Mouse (Mus musculus) heart, embryonic 16.5 days (tissue): Measurements from ENCODE around the gene Slc44a1. TPM values are rescaled to one million over a fixed set of nuclear protein-coding genes. Genes with fewer than 3 reads are reported as not detected.
A peak's percentile ranks its signal among the peaks of the same experiment; 100 is the strongest.

Experiments used
- ATAC-seq: fragments of 200-750 bp; cut with Nextera tagmentation; replicated peaks from 2 replicates; pipeline ENCODE4 v1.8.0; 2017; ENCODE audit warnings: moderate number of reproducible peaks; ENCODE audit not compliant: insufficient read depth, low FRiP score; ENCODE audit errors: extremely low read depth
- H3K27ac ChIP-seq: fragments of 300-500 bp; sonication (generic); 2 replicates; pipeline ENCODE4 v1.5.1; 2014; ENCODE audit warnings: mild to moderate bottlenecking, low read length, control low read depth, moderate library complexity
- H3K27me3 ChIP-seq: fragments of 300-500 bp; sonication (generic); 2 replicates; pipeline ENCODE4 v1.6.1; 2014; ENCODE audit warnings: low read length, mixed read lengths; ENCODE audit not compliant: control insufficient read depth, insufficient read depth
- H3K36me3 ChIP-seq: fragments of 300-500 bp; sonication (generic); 2 replicates; pipeline ENCODE4 v1.6.1; 2014; ENCODE audit not compliant: control insufficient read depth, insufficient read depth
- H3K4me1 ChIP-seq: fragments of 300-500 bp; sonication (generic); 2 replicates; pipeline ENCODE4 v1.6.1; 2014; ENCODE audit warnings: low read length, mixed read lengths; ENCODE audit not compliant: control insufficient read depth, insufficient read depth
- H3K4me2 ChIP-seq: fragments of 300-500 bp; sonication (generic); 2 replicates; pipeline ENCODE4 v1.6.1; 2014; ENCODE audit warnings: low read depth, mild to moderate bottlenecking, control low read depth, low read length
- H3K4me3 ChIP-seq: fragments of 300-500 bp; sonication (generic); 2 replicates; pipeline ENCODE4 v1.5.1; 2014; ENCODE audit warnings: mild to moderate bottlenecking, control low read depth, low read length
- H3K9ac ChIP-seq: fragments of 300-500 bp; sonication (generic); 2 replicates; pipeline ENCODE4 v1.6.1; 2014; ENCODE audit warnings: low read length, control low read depth
- H3K9me3 ChIP-seq: fragments of 300-500 bp; sonication (generic); replicated peaks from 2 replicates; pipeline ENCODE4 v1.6.1; 2016; ENCODE audit warnings: low read length; ENCODE audit not compliant: control insufficient read depth
- WGBS: fragments of 180-500 bp; shearing (Covaris S2); extraction: QIAGEN DNeasy Blood & Tissue Kit; methylation state at CpG from one replicate; pipeline ENCODE4 v1.1.7; 2014; 5-methylcytosine and 5-hydroxymethylcytosine counted together
- polyA plus RNA-seq: library from polyadenylated mRNA; unstranded; fragments of >200 nt; fragmentation: Nextera tagmentation; extraction: Ambion mirVana; gene quantifications from 2 replicates; pipeline ENCODE4 v1.2.1, GENCODE M21; 2015

The Slc44a1 gene
- polyA plus RNA-seq, 1 experiment from 2014 or later: 15.4 TPM

DNA sequence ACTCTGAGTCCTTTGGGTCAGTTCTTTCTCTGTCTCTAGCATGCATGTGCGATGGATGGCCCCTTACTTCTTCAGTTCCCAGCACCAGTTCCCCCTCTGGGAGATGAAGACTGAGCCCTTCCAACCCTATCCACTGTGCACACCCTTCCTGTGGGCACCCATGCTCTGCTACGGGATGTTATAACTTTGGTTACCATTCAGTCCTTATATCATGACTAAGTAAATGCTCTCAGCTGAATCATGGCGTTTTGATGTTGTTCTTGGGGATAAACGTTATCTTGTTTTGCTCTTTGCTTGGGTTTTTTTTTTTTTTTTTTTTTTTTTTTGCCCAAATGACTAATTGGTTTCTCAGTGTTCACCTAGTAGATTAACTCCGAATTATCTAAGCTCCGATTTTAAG is 16.4 kb downstream of the Slc44a1 start:
- ATAC-seq: no peak
- WGBS: 89% methylated on average over 6 of the region's 6 CpGs
- no peak overlapping the region for H3K4me2 ChIP-seq

DNA sequence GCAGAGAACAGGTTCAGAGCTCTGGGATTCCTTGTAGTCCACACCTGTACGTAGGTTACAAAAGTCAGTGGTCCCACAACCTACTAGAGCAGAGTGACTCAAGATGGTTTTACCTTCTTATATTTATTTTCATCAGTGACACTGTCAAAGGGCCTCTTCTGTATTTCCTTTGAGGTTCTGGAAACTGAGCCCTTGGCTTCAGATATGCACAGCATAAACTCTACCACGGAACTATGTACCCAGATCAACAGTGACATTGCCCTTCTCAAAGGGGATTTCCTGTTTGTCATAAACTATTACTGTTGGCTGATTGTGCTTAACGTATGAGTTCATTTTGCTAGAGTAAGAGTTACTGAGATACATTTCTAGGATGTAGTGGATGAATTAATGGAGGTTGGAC is 18.3 kb downstream of the Slc44a1 start:
- no peak overlapping the region for H3K27ac ChIP-seq
- H3K4me3 ChIP-seq: no peak overlapping the region
- H3K27me3 ChIP-seq: no peaks in the 10 kb centered on the region
- 78% methylated on average over 3 of the region's 3 CpGs for WGBS
- H3K9me3 ChIP-seq: no peaks in the 10 kb centered on the region
- no peak for ATAC-seq
- no peaks in the 10 kb centered on the region for H3K36me3 ChIP-seq
- H3K4me2 ChIP-seq: no peak overlapping the region
- H3K4me1 ChIP-seq: peaks cover 8% of the 10 kb centered on the region
- no peak overlapping the region for H3K9ac ChIP-seq

More for the DNA sequence above, 16.4 kb downstream of the Slc44a1 start:
- Histone ChIP-seq H3K9me3 (no peaks in the 10 kb centered on the region), H3K4me3 (no peak overlapping the region), H3K36me3 (no peaks in the 10 kb centered on the region), H3K9ac (no peak overlapping the region), H3K4me1 (peaks cover 22% of the 10 kb centered on the region), H3K27me3 (no peaks in the 10 kb centered on the region), H3K27ac (no peak overlapping the region)

DNA sequence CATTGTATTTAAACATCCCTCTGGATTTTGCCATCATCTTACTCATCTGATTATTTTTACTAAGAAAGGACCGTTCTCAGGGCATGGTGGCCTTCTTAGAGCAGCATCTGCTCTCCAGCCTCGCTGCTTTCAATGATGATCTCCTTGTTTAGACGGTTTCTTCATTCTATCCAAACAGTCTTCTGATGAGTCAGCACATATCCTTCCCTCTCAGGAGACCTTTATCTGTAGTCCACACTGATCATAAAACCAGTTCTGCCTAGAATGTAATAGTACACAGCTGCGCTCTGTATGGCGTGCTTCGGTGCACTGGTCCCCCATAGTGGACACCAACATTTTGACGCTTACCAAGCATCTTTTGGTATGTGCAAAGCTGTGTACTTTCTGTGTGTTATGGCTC is 19.5 kb downstream of the Slc44a1 start:
- 83% methylated on average over 7 of the region's 7 CpGs for WGBS
- no peaks in the 10 kb centered on the region for H3K36me3 ChIP-seq

DNA sequence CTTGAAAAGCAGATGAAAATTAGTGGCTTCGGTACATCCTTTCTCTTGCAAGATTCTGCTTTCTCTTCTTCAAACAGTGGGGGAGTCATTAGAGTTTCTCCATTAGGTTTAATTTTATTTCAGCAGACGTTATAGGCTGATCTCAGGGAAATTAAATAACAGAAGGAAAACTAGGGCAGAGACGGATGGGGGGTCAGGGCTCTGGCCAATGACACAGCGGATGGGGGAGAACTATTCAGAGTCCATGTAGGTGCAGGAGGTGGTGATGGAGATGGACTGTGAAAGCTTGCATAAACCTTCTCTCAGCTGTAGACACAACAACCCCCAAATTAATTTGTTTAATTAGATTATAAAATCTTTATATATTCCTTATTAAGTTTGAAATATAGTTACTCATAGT is 20.8 kb downstream of the Slc44a1 start:
- Histone ChIP-seq H3K4me2 (no peak overlapping the region), H3K9ac (no peak overlapping the region), H3K27me3 (no peaks in the 10 kb centered on the region), H3K27ac (no peak overlapping the region), H3K4me1 (peaks cover 5% of the 10 kb centered on the region; the same call in 1 of the 2 replicates), H3K36me3 (no peaks in the 10 kb centered on the region), H3K4me3 (no peak overlapping the region), H3K9me3 (no peaks in the 10 kb centered on the region)
- no peak for ATAC-seq
- WGBS: 91% methylated on average over 4 of the region's 4 CpGs

More for the DNA sequence above, 19.5 kb downstream of the Slc44a1 start:
- no peak for ATAC-seq
- Histone ChIP-seq H3K9ac (no peak overlapping the region), H3K27ac (no peak overlapping the region), H3K9me3 (no peaks in the 10 kb centered on the region), H3K27me3 (no peaks in the 10 kb centered on the region), H3K4me2 (no peak overlapping the region), H3K4me1 (peaks cover 5% of the 10 kb centered on the region; the same call in 1 of the 2 replicates), H3K4me3 (no peak overlapping the region)

DNA sequence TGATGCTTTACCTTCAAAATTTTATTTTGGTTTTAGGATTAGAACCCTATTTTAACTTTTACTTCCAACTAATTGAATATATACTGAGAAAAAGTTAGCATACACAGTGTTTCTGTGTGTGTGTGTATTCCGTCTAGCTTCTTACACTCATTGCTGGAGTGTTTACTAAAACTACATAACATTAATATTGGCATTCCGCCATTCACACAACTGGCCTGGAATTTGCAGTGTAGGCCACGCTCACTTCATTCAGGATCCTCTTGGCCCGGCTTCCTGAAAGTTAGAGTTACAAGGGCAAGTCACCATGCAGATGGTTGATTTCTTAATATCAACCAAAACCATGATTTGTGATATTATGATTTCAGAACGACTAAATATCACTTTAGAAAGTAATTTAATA is 21.9 kb downstream of the Slc44a1 start:
- H3K4me2 ChIP-seq: no peak overlapping the region

DNA sequence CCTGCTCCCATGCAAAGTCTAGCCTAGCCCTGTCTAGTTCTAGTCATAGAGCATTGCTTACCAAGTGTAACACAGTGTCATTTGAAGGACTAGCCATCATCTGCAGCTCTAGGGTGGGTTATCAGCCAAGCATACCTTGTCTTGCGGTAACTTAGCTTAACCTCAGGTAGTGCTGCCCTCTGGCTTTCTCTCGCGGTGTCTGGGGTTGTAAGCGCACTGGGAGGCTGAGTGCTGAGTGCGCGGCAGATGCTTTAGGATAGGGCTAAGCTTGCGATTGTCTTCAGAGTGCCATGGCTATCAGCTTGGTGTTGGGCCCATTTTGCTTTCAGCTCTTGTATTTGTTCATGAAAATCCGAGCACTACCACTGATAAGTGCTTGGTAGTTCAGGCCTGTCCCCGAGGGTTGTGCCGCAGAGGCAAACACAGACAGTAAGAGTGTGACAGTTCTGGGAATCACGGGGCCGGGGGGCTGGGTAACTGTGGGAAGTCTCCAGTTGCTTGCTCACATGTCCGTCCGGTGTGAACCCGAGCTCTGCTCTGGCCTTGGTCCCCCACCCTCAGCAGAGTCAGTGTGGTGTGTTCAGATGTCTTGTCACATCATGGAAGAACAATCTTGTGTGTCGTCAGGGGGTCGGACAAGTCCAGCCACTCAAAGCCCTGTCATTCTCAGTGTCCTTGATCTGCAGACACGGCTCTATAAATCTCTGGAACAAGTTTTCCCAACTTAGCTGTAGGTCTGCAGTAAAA is 22.5 kb downstream of the Slc44a1 start:
- H3K27ac ChIP-seq: no peak overlapping the region
- ATAC-seq: no peak; the same call in 1 of the 2 replicates

More for the DNA sequence above, 21.9 kb downstream of the Slc44a1 start:
- H3K36me3 ChIP-seq: no peaks in the 10 kb centered on the region
- H3K9me3 ChIP-seq: no peaks in the 10 kb centered on the region
- no peaks in the 10 kb centered on the region for H3K27me3 ChIP-seq
- no peak overlapping the region for H3K4me3 ChIP-seq
- ATAC-seq: no peak
- WGBS: 63% methylated on average over 5 of the region's 5 CpGs
- no peak overlapping the region for H3K9ac ChIP-seq
- H3K4me1 ChIP-seq: peaks cover 5% of the 10 kb centered on the region; the same call in 1 of the 2 replicates
- no peak overlapping the region for H3K27ac ChIP-seq

DNA sequence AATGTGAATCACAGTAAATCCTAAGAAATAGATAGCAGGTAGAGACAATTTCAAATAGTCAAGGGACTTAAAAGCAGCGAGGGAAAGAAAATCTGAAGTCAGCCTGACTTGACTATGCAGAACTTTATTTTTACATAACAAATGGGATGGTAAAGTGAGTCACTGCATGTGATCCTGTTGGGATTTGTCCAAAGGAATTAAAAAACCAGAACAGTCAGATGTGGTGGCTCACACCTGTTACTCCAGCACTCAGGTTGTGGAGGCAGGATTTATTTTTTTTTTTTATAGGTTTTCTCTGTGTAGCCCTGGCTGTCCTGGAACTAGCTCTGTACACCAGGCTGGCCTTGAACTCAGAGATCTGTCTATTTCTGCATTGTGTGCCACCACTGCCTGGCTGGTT is 25.7 kb downstream of the Slc44a1 start:
- H3K4me2 ChIP-seq: no peak overlapping the region
- H3K4me1 ChIP-seq: peaks cover 7% of the 10 kb centered on the region; the same call in 1 of the 2 replicates
- ATAC-seq: no peak
- WGBS: 94% methylated on average over 1 of the region's 1 CpGs
- no peak overlapping the region for H3K9ac ChIP-seq
- no peaks in the 10 kb centered on the region for H3K27me3 ChIP-seq
- H3K36me3 ChIP-seq: no peaks in the 10 kb centered on the region
- H3K27ac ChIP-seq: no peak overlapping the region
- no peak overlapping the region for H3K4me3 ChIP-seq
- H3K9me3 ChIP-seq: no peaks in the 10 kb centered on the region

More for the DNA sequence above, 22.5 kb downstream of the Slc44a1 start:
- no peak overlapping the region for H3K4me3 ChIP-seq
- no peaks in the 10 kb centered on the region for H3K27me3 ChIP-seq
- peaks cover 5% of the 10 kb centered on the region; the same call in 1 of the 2 replicates for H3K4me1 ChIP-seq
- no peak overlapping the region for H3K9ac ChIP-seq
- no peaks in the 10 kb centered on the region for H3K9me3 ChIP-seq
- no peaks in the 10 kb centered on the region for H3K36me3 ChIP-seq
- H3K4me2 ChIP-seq: peak overlapping the region; percentile 5; the same call in 1 of the 2 replicates
- 56% methylated on average over 18 of the region's 18 CpGs for WGBS

DNA sequence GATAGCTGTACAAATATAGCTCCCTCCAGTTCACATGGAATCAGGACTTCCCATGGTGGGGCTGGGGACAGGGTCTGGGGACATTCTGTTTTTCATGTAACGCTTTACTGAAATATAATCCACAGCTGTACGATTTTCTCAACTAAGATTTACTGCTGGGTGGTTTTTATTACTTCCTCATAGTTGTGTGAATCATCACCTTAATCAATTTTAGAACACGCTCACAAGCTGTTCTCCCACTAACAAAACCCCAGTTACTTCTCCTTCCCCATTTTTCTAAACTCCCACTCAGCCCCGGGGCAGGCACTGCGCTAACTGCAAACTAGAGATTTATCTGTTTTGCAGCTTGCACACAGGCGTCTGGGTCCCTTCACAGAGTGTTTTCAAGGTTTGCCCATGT is 28.8 kb downstream of the Slc44a1 start:
- H3K9ac ChIP-seq: no peak overlapping the region
- no peak overlapping the region for H3K4me2 ChIP-seq
- H3K27me3 ChIP-seq: no peaks in the 10 kb centered on the region
- H3K36me3 ChIP-seq: no peaks in the 10 kb centered on the region
- H3K27ac ChIP-seq: no peak overlapping the region
- ATAC-seq: no peak
- H3K4me3 ChIP-seq: no peak overlapping the region
- H3K4me1 ChIP-seq: 0 out of 2 replicates have a peak, but pooled peaks cover 2% of the 10 kb centered on the region
- H3K9me3 ChIP-seq: no peaks in the 10 kb centered on the region
- 73% methylated on average over 6 of the region's 6 CpGs for WGBS

DNA sequence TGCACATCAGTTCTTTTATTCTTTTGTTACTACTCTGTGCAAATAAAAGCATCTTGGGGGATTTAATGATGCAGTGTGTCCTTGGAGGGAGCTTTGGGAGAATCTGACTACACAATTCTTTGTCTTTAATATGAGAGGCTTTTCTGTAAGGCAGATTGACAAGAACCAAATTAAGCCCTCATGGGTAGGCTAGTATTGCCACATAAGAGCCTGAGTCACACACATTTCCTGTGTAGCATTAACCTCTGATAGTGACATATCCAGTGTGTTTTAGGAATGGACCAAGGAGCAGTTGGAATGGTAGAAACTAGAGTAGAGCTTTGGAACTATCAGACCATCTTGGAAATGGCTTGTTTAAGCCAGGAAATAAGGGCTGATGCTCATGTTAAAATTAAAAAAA is 33.9 kb downstream of the Slc44a1 start:
- H3K4me2 ChIP-seq: no peak overlapping the region
- H3K27ac ChIP-seq: no peak overlapping the region
- H3K27me3 ChIP-seq: no peaks in the 10 kb centered on the region
- ATAC-seq: no peak
- H3K4me1 ChIP-seq: peaks cover 10% of the 10 kb centered on the region
- no peaks in the 10 kb centered on the region for H3K36me3 ChIP-seq
- no peaks in the 10 kb centered on the region for H3K9me3 ChIP-seq
- no peak overlapping the region for H3K4me3 ChIP-seq
- no peak overlapping the region for H3K9ac ChIP-seq
